Mouse (Mus musculus) thymus, postnatal 0 days (tissue): ENCODE results near the gene Stk19. TPM values are rescaled to one million over a fixed set of nuclear protein-coding genes. Genes with fewer than 3 reads are reported as not detected.

Experiments used
- DNase-seq: peaks from one replicate; pipeline ENCODE4 v3.0.0-alpha.2; 2015; ENCODE audit warnings: low spot score
- polyA plus RNA-seq: library from polyadenylated mRNA; unstranded; fragments of >200 nt; fragmentation: Nextera tagmentation; extraction: Ambion mirVana; gene quantifications from 2 replicates; pipeline ENCODE4 v1.2.1, GENCODE M21; 2015

The Stk19 gene
- polyA plus RNA-seq, result 39.3 and 48.6 TPM in 2 replicates

GRCm38 (mm10) chr17:34836856-34837221 is at the start of gene Stk19, which contains the start of gene Dxo:
Gene Stk19 (minus strand): TSS chr17:34836945.
Gene Dxo (plus strand): TSS chr17:34837019.
- peak; percentile 96 for DNase-seq

- DNase-seq, result no peak
Observed at GRCm38 (mm10) chr17:34885615-34886014, 48.9 kb upstream of the Stk19 start.

GRCm38 (mm10) chr17:34884704-34885103 is 48.0 kb upstream of the Stk19 start:
- no peak for DNase-seq

- DNase-seq, result no peak
Observed at GRCm38 (mm10) chr17:34883332-34883731, 46.6 kb upstream of the Stk19 start.

DNA sequence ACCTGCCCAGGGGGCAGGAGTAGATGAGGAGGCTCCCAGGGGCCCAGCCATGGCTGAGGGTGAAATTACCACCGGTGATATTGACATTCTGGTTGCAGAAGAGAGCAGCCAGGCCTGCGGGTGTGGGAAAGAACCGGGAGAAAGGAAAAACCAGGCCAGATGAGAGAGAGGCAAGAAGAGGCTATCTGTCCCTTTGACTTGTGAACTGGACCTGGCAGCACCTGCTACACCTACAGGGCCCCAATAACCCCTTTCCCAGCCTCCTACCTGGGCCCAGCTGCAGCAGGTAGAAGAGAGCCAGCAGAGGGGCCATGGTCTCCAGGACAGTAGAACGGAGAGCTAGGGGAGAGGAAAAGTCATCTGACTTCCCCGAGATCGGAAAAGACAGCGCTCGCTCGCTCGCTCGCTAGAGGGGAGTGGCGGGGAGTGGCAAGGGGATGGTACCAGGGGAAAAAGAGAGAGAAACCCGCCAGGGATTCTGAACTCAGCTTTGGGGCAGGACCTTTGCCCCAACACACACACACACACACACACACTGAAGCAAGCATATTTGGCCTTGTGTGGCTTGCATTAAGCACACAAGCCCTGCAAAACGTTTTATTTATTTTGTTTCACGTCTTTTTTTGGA is 45.1 kb upstream of the Stk19 start, which contains the start of gene Gm20547:
TSS of gene Gm20547 (minus strand) at position 360 of the 628 bp plus-strand sequence.
- DNase-seq, result no peak

- DNase-seq, result no peak
Observed at GRCm38 (mm10) chr17:34881166-34881565, 44.4 kb upstream of the Stk19 start.

GRCm38 (mm10) chr17:34879336-34879879 is 42.7 kb upstream of the Stk19 start, which contains the start of gene Zbtb12:
Gene Zbtb12 (plus strand): TSS chr17:34879483.
- DNase-seq, result no peak

DNA sequence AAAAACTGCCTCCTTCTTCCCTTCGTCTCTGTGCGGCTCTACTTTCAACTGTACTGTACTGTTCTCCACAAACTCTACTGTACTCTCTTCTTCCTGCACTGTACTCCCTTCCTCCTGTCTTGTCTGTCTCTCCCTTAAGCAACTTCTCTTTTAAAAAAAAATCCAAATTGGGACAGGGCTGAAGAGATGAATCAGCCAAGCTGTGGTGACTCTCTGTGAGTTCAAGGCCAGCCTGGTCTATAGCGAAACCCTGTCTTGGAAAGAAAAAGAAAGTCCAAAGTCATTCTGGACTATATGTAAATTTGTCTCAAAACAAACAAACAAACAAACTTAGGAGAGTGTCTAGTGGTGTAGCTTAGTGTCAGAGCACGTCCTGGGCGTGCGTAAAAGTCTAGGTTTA is 37.6 kb upstream of the Stk19 start:
- no peak for DNase-seq

DNA sequence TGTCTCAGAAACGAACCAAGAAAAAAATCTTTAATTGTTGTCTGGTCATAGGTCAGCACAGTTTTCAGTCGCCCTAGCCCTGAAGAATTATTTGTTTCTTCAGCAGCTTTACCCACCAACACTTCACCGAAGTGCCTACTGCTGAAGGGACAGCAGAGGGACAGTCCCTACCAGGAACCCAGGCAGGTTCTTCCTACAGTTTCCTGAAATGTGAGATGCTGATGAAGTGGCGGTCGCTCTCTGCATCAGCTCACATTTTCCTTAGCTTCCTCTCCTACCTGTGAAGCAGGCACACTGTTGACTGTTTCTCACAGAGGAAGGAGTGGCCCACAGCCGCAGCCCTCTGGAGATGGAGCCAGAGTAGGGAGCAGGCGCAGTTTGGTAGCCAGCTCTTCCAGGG is 29.2 kb upstream of the Stk19 start:
- no peak for DNase-seq

GRCm38 (mm10) chr17:34862416-34863081 is 25.8 kb upstream of the Stk19 start, which contains the start of gene Cfb:
Gene Cfb (minus strand): TSS chr17:34862518.
- no peak for DNase-seq

DNA sequence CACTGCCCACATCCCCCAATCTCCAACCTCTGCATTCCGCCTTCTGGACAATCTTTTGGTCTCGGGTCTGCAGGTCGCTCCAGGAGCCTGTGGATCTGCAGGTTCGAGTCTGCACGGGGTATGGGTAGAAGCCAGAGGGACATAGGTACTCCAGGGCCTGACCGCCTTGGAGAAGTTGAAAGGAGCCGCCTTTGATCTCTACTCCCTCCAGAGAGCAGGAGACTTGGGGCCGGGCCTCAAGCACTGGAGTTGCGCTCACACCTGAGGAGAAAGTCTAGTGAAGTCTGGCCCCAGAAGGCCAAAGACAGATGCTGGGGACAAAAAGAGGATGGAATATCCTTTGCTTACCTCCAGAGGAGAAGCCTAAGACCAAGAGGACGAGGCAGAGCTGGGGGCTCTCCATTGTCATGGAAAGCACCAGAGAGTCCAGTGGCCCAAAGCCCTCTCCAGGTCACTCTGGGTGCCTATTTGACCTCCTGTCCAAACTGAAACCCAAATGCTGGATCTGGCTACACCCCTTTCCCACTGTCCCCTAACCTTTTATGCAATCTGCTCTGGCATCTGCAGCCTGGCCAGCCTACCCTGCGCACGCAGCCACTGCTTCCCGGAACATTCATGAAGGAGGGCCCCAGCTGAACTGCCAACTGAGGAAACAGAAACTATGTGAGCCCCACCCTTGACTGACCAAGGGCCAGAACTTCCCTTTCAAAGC is 25.1 kb upstream of the Stk19 start:
- no peak for DNase-seq

- DNase-seq, result no peak
Observed at GRCm38 (mm10) chr17:34860514-34860913, 23.8 kb upstream of the Stk19 start.

DNA sequence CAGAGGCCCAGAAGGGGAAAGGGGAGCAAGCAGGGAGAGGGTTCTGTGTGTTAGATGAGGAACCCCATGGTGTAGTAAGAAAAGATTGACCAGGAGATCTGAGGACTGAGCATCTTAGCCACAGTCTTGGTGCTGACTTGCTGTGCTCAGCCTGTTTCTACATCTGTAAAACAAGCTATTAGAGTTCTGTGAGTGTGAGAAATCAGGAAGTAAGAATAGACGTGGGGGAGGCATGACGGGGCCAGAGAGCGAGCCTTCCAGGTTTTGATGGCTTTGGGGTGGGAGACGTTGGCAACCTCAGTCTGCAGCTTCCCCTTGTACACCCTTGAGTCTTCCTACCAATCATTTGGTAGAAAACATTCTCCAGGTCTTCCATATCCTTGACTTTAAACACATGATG is 21.9 kb upstream of the Stk19 start:
- DNase-seq, result no peak

- DNase-seq, result peak; percentile 51
Observed at GRCm38 (mm10) chr17:34855825-34856224, 19.1 kb upstream of the Stk19 start.

GRCm38 (mm10) chr17:34854761-34855160 is 18.0 kb upstream of the Stk19 start:
- DNase-seq, result no peak

DNA sequence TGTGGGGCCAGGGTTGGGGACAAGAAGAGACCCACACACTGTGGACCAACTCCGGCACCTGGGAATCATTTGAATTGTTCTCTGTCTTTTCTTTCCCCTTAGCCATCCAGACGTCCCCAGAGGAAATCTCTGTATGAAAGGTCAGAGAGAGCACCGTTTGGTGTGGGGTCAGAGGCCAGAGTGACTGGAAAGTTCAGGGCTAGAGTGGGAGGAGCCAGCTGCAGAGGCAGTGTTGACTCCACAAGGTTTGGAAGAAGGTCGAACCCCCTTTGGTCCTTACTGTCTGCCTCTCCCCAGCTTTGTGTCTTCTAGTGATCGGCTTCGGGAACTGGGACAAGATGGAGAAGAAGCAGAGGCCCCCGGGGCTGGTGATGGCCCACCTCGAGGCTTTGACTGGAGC is 16.8 kb upstream of the Stk19 start:
- DNase-seq, result no peak

DNA sequence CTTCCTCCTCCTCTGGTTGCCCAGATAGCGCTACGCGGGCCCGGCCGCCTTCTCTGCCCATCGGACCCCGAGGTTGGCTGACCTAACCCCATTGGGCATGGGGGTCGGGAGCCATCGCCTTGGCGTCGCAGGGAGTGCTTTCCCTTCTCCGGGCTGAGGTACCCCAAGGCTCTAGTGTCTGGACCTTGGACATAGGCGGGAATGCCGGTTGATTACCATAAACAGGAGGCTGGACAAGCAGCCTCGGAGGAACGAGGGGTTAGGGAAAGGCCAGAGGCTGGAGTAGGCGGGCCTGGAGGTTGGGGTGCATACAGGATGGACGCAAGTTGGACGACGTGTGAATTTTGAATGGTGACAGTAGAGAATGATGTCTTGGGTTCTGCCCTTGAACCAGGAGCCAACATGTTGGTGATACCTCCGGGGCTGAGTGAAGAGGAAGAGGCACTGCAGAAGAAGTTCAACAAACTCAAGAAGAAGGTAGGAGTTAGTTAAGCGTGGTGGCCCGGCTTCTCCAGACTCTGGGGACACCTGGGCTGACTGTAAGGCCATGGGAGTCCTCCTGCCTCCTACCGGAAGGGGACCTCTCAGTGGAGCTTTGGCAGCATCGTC is 13.9 kb upstream of the Stk19 start:
- peak; percentile 14 for DNase-seq

DNA sequence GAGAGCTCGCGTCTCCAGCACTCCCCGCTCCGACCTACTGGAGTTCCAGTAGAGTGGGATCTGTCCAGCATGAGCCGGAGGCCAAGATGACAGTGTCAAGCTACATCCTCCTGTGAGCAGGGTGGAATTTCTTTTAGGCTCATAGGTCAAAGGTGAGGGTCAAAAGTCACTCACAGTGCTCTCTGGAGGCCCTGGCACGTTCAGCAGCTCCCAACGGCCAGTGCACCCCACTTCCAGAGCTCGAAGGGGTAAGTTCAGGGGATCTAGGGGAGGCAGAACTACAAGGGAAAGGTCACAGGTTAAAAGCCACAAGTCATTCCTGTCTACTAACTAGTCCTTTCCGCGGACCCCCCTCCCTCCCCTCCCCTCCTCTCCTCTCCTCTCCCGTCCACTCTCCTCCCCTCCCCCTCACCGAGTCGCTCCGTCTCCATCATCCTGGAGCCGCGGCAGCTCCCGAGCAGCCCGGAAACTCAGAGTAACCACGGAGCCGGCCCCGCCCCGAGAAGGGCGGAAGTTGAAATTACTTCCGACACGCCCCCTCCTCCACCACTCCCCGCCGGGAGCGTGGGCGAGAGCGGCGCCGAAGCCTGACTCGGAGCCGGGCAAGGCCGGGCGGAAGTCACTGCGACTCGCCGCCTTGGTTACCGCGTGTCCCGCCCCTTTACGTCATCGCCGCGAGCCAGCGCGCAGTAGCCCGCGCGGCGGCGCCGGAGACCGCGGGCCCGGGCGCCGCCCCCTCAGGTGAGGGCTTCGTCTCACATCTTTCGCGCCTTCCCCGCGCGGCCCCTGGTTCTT is 13.2 kb upstream of the Stk19 start, which contains the start of the genes Skiv2l and Nelfe:
TSS of gene Skiv2l (minus strand) at position 489 of the 795 bp plus-strand sequence.
TSS of gene Nelfe (plus strand) at position 670 of the 795 bp plus-strand sequence.
- peak; percentile 99 for DNase-seq

GRCm38 (mm10) chr17:34847615-34848014 is 10.9 kb upstream of the Stk19 start:
- no peak for DNase-seq

DNA sequence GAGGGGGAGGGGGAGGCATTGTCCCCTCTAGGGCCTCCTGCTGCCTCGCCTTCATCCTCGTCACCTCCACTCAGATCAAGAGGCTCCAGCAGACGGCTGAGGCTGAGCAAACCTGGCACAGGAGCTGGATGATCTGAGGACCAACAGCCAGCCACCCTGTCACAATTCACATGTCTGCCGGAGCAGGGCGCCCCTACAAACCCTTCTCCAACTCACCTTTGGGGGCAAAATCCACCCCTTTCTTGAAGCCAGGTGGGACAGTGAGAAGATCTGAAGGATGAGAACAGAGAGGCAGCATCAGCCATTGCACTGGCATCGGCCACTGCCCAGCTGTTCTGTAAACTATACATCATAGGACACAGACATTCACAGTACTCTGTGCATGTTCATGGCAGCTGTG is 10.4 kb upstream of the Stk19 start:
- DNase-seq, result no peak
